Mouse (Mus musculus) thymus, adult 2 months (tissue): Measurements from ENCODE around the gene Scn7a. TPM values are rescaled to one million over a fixed set of nuclear protein-coding genes. Genes with fewer than 3 reads are reported as not detected.

Experiments
- DNase-seq: peaks from one replicate; pipeline ENCODE4 v3.0.0; 2021
- H3K27ac ChIP-seq: fragments of 200-500 bp; 2 replicates; pipeline ENCODE4 v1.5.1; 2012; ENCODE audit warnings: low read length, control low read depth; ENCODE audit not compliant: control insufficient read depth, insufficient read depth
- H3K27me3 ChIP-seq: fragments of 200-500 bp; 2 replicates; pipeline ENCODE4 v1.6.1; 2012; ENCODE audit warnings: mild to moderate bottlenecking, low read length, moderate library complexity, mixed read lengths; ENCODE audit not compliant: control insufficient read depth, insufficient read depth
- H3K36me3 ChIP-seq: fragments of 200-500 bp; 2 replicates; pipeline ENCODE4 v1.6.1; 2012; ENCODE audit warnings: mild to moderate bottlenecking, low read length, moderate library complexity; ENCODE audit not compliant: control insufficient read depth, insufficient read depth
- H3K4me1 ChIP-seq: fragments of 200-500 bp; replicated peaks from 2 replicates; pipeline ENCODE4 v1.6.1; 2012; ENCODE audit warnings: low read length; ENCODE audit not compliant: control insufficient read depth, insufficient read depth
- H3K4me3 ChIP-seq: fragments of 200-500 bp; 2 replicates; pipeline ENCODE4 v1.5.1; 2012; ENCODE audit warnings: mild to moderate bottlenecking, low read length, control low read depth, moderate library complexity; ENCODE audit not compliant: control insufficient read depth, insufficient read depth
- CTCF ChIP-seq: fragments of 200-500 bp; IDR thresholded peaks from 2 replicates; pipeline ENCODE4 v1.5.1; 2012; ENCODE audit warnings: mild to moderate bottlenecking, control low read depth, low read length, moderate library complexity, borderline replicate concordance; ENCODE audit not compliant: control insufficient read depth, poor library complexity, insufficient read depth; ENCODE audit errors: extremely low read depth
- POLR2A ChIP-seq: fragments of 200-500 bp; IDR thresholded peaks from 2 replicates; pipeline ENCODE4 v1.6.1; 2012; ENCODE audit warnings: mild to moderate bottlenecking, low read length, control low read depth, moderate library complexity; ENCODE audit not compliant: control insufficient read depth, poor library complexity, insufficient read depth; ENCODE audit errors: extremely low read depth
- WGBS: fragments of 180-500 bp; shearing (Covaris S2); methylation state at CpG from one replicate; pipeline ENCODE4 v1.1.7; 2018; 5-methylcytosine and 5-hydroxymethylcytosine counted together
- polyA plus RNA-seq: library from polyadenylated mRNA; depleted of rRNA; stranded (reverse); fragments of >200 nt; gene quantifications from 2 replicates; pipeline ENCODE4 v1.2.3, GENCODE M21; 2012; rRNA removed

The Scn7a gene
- polyA plus RNA-seq, result 0.61 and 1.2 TPM in 2 replicates

- Histone ChIP-seq H3K4me3 (no peak within 1 kb of the TSS), H3K27ac (no peak within 1 kb of the TSS), H3K36me3 (no peaks in the 10 kb centered on the region), H3K27me3 (no peaks in the 10 kb centered on the region), H3K4me1 (no peaks in the 10 kb centered on the region)
- TF ChIP-seq CTCF (no peak), POLR2A (no peak)
- no peak for DNase-seq
- 57% methylated on average over 6 of the region's 6 CpGs for WGBS
Measured at GRCm38 (mm10) chr2:66784765-66785164, at the start of gene Scn7a. Gene Scn7a, minus strand, starts transcription at chr2:66784914.

- 43% methylated on average over 1 of the region's 1 CpGs for WGBS
- TF ChIP-seq CTCF (no peak), POLR2A (no peak)
- Histone ChIP-seq H3K4me3 (no peak overlapping the region), H3K27ac (no peak overlapping the region), H3K36me3 (no peaks in the 10 kb centered on the region), H3K4me1 (no peaks in the 10 kb centered on the region), H3K27me3 (no peaks in the 10 kb centered on the region)
- DNase-seq, result no peak
Measured at GRCm38 (mm10) chr2:66827729-66828128, 43.0 kb upstream of the Scn7a start.

GRCm38 (mm10) chr2:66819862-66820559, 35.3 kb upstream of the Scn7a start:
- WGBS, result 50% methylated on average over 7 of the region's 7 CpGs
- H3K36me3 ChIP-seq, result no peaks in the 10 kb centered on the region
- TF ChIP-seq POLR2A (no peak), CTCF (no peak)
- DNase-seq, result no peak
- no peaks in the 10 kb centered on the region for H3K4me1 ChIP-seq
- no peak overlapping the region for H3K4me3 ChIP-seq
- H3K27ac ChIP-seq, result no peak overlapping the region
- H3K27me3 ChIP-seq, result no peaks in the 10 kb centered on the region

GRCm38 (mm10) chr2:66799676-66800249, 15.0 kb upstream of the Scn7a start:
- Histone ChIP-seq H3K27ac (no peak overlapping the region), H3K27me3 (no peaks in the 10 kb centered on the region), H3K4me3 (no peak overlapping the region), H3K4me1 (no peaks in the 10 kb centered on the region), H3K36me3 (no peaks in the 10 kb centered on the region)
- WGBS, result 41% methylated on average over 4 of the region's 4 CpGs
- DNase-seq, result no peak
- no peak for TF ChIP-seq POLR2A
- TF ChIP-seq CTCF, result no peak

GRCm38 (mm10) chr2:66797493-66797892, 12.8 kb upstream of the Scn7a start:
- no peak overlapping the region for H3K4me3 ChIP-seq
- H3K27me3 ChIP-seq, result no peaks in the 10 kb centered on the region
- no peaks in the 10 kb centered on the region for H3K4me1 ChIP-seq
- no peaks in the 10 kb centered on the region for H3K36me3 ChIP-seq
- no peak for DNase-seq
- WGBS, result 80% methylated on average over 1 of the region's 1 CpGs
- TF ChIP-seq CTCF, result no peak
- TF ChIP-seq POLR2A, result no peak
- no peak overlapping the region for H3K27ac ChIP-seq

GRCm38 (mm10) chr2:66791629-66792028, 6.9 kb upstream of the Scn7a start:
- Histone ChIP-seq H3K27me3 (no peaks in the 10 kb centered on the region), H3K36me3 (no peaks in the 10 kb centered on the region), H3K27ac (no peak overlapping the region), H3K4me1 (no peaks in the 10 kb centered on the region), H3K4me3 (no peak overlapping the region)
- no peak for DNase-seq
- TF ChIP-seq CTCF (no peak), POLR2A (no peak)
- 88% methylated on average over 1 of the region's 1 CpGs for WGBS
